Mouse (Mus musculus) myocyte (in vitro differentiated cells): ENCODE results near the gene Wdr19.

Experiments
- CEBPB ChIP-seq: IDR thresholded peaks from 2 replicates; pipeline ENCODE4 v1.6.1; 2011; ENCODE audit warnings: mild to moderate bottlenecking, moderate library complexity; ENCODE audit not compliant: poor library complexity, insufficient read depth, severe bottlenecking
- E2F4 ChIP-seq: IDR thresholded peaks from one replicate; pipeline ENCODE4 v1.6.1; 2011; ENCODE audit warnings: mild to moderate bottlenecking, control low read depth, moderate library complexity; ENCODE audit not compliant: insufficient read depth
- MAX ChIP-seq: IDR thresholded peaks from one replicate; pipeline ENCODE4 v1.6.1; 2011; ENCODE audit warnings: low read depth, mild to moderate bottlenecking, control low read depth
- MYOG ChIP-seq, 3 experiments: IDR thresholded peaks; one replicate each; pipeline ENCODE4 v1.6.1; 2011; ENCODE audit warnings: control low read depth in 2 of 3, low read depth in 2 of 3, mild to moderate bottlenecking in 2 of 3; ENCODE audit not compliant: insufficient read length in 2 of 3, control insufficient read depth in 1 of 3, insufficient read depth in 1 of 3
- POLR2A ChIP-seq: IDR thresholded peaks from one replicate; pipeline ENCODE4 v1.6.1; 2011; ENCODE audit warnings: low read depth, mild to moderate bottlenecking, control low read depth, moderate library complexity; ENCODE audit not compliant: insufficient read length
- POLR2AphosphoS2 ChIP-seq: IDR thresholded peaks from one replicate; pipeline ENCODE4 v1.6.1; 2011; ENCODE audit warnings: low read depth, control low read depth; ENCODE audit not compliant: insufficient read length
- SRF ChIP-seq: IDR thresholded peaks from one replicate; pipeline ENCODE4 v1.6.1; 2011; ENCODE audit warnings: low read depth; ENCODE audit not compliant: control insufficient read depth, insufficient read length
- TCF12 ChIP-seq: IDR thresholded peaks from one replicate; pipeline ENCODE4 v1.6.1; 2011; ENCODE audit warnings: mild to moderate bottlenecking, control low read depth; ENCODE audit not compliant: poor library complexity, insufficient read depth, severe bottlenecking
- TCF3 ChIP-seq: IDR thresholded peaks from one replicate; pipeline ENCODE4 v1.6.1; 2011; ENCODE audit warnings: low read depth, control low read depth; ENCODE audit not compliant: insufficient read length
- USF1 ChIP-seq: IDR thresholded peaks from one replicate; pipeline ENCODE4 v1.6.1; 2011; ENCODE audit warnings: low read depth, mild to moderate bottlenecking, control low read depth, moderate library complexity

GRCm38 (mm10) chr5:65170206-65170605 is 29.3 kb upstream of the Wdr19 start:
- TF ChIP-seq CEBPB = no peak
- no peak for TF ChIP-seq TCF12
- no peak for TF ChIP-seq POLR2AphosphoS2
- TF ChIP-seq E2F4 = no peak
- no peak for TF ChIP-seq POLR2A
- TF ChIP-seq MAX = no peak
- no peak for TF ChIP-seq MYOG (IDR thresholded peaks at IDR 0.05; ENCODE audit: control insufficient read depth in 1 of 3, insufficient read depth in 1 of 3, insufficient read length in 2 of 3, low read depth in 2 of 3)
- no peak for TF ChIP-seq USF1
- TF ChIP-seq TCF3 = no peak
- no peak for TF ChIP-seq SRF
